Mouse (Mus musculus): ENCODE results near the gene F8a. TPM values are rescaled to one million over a fixed set of nuclear protein-coding genes. Genes with fewer than 3 reads are reported as not detected.

Gene F8a
- 3.2 TPM for polyA plus RNA-seq (2015; fragmentation: Illumina TruSeq; extraction: RNeasy Lipid Tissue Mini Kit (QIAGEN cat#74804); ENCODE audit: insufficient read depth, low read depth, low replicate concordance)

GRCm38 (mm10) chrX:73227914-73228605 is at the start of gene F8a:
Gene F8a, plus strand, starts transcription at chrX:73228291.

GRCm38 (mm10) chrX:73191934-73192333 is 36.2 kb upstream of the F8a start, which contains the start of gene Xlr3b:
Gene Xlr3b, plus strand, starts transcription at chrX:73192207.

GRCm38 (mm10) chrX:73213819-73214564 is 14.1 kb upstream of the F8a start, which contains the start of gene Xlr4b:
Gene Xlr4b, plus strand, starts transcription at chrX:73214333.

GRCm38 (mm10) chrX:73242821-73243325 is 14.8 kb downstream of the F8a start, which contains the start of gene Xlr4c:
Gene Xlr4c, minus strand, starts transcription at chrX:73243130.

GRCm38 (mm10) chrX:73265270-73265669 is 37.2 kb downstream of the F8a start, which contains the start of gene Xlr3c:
Gene Xlr3c, minus strand, starts transcription at chrX:73265390.

Other genes with a start within 250 kb of the F8a start
- 4.1 TPM for gene Zfp185, start 241.0 kb upstream of the F8a start, polyA plus RNA-seq (2015; fragmentation: Illumina TruSeq; extraction: RNeasy Lipid Tissue Mini Kit (QIAGEN cat#74804); ENCODE audit: insufficient read depth, low read depth, low replicate concordance)
- not detected for gene Pnma5, start 191.2 kb upstream of the F8a start, polyA plus RNA-seq (2015; fragmentation: Illumina TruSeq; extraction: RNeasy Lipid Tissue Mini Kit (QIAGEN cat#74804); ENCODE audit: insufficient read depth, low read depth, low replicate concordance)
- gene Pnma3, start 163.5 kb upstream of the F8a start, polyA plus RNA-seq (2015; fragmentation: Illumina TruSeq; extraction: RNeasy Lipid Tissue Mini Kit (QIAGEN cat#74804); ENCODE audit: insufficient read depth, low read depth, low replicate concordance): not detected
- 1.0 TPM for gene Xlr4a, start 145.8 kb upstream of the F8a start, polyA plus RNA-seq (2015; fragmentation: Illumina TruSeq; extraction: RNeasy Lipid Tissue Mini Kit (QIAGEN cat#74804); ENCODE audit: insufficient read depth, low read depth, low replicate concordance)
- gene Xlr3a, start 131.2 kb upstream of the F8a start, polyA plus RNA-seq (2015; fragmentation: Illumina TruSeq; extraction: RNeasy Lipid Tissue Mini Kit (QIAGEN cat#74804); ENCODE audit: insufficient read depth, low read depth, low replicate concordance): 4.9 TPM
- not detected for gene Gm14685, start 111.2 kb upstream of the F8a start, polyA plus RNA-seq (2015; fragmentation: Illumina TruSeq; extraction: RNeasy Lipid Tissue Mini Kit (QIAGEN cat#74804); ENCODE audit: insufficient read depth, low read depth, low replicate concordance)
- gene Xlr5b, start 79.5 kb upstream of the F8a start, polyA plus RNA-seq (2015; fragmentation: Illumina TruSeq; extraction: RNeasy Lipid Tissue Mini Kit (QIAGEN cat#74804); ENCODE audit: insufficient read depth, low read depth, low replicate concordance): not detected
- gene DXBay18, start 78.8 kb upstream of the F8a start, polyA plus RNA-seq (2015; fragmentation: Illumina TruSeq; extraction: RNeasy Lipid Tissue Mini Kit (QIAGEN cat#74804); ENCODE audit: insufficient read depth, low read depth, low replicate concordance): not detected
- gene Spin2d, start 51.3 kb upstream of the F8a start, polyA plus RNA-seq (2015; fragmentation: Illumina TruSeq; extraction: RNeasy Lipid Tissue Mini Kit (QIAGEN cat#74804); ENCODE audit: insufficient read depth, low read depth, low replicate concordance): not detected
- gene Xlr3b, start 36.1 kb upstream of the F8a start, polyA plus RNA-seq (2015; fragmentation: Illumina TruSeq; extraction: RNeasy Lipid Tissue Mini Kit (QIAGEN cat#74804); ENCODE audit: insufficient read depth, low read depth, low replicate concordance): 1.0 TPM
- gene Xlr4b, start 14.0 kb upstream of the F8a start, polyA plus RNA-seq (2015; fragmentation: Illumina TruSeq; extraction: RNeasy Lipid Tissue Mini Kit (QIAGEN cat#74804); ENCODE audit: insufficient read depth, low read depth, low replicate concordance): not detected
- not detected for gene Xlr4c, start 14.8 kb downstream of the F8a start, polyA plus RNA-seq (2015; fragmentation: Illumina TruSeq; extraction: RNeasy Lipid Tissue Mini Kit (QIAGEN cat#74804); ENCODE audit: insufficient read depth, low read depth, low replicate concordance)
- not detected for gene Xlr3c, start 37.1 kb downstream of the F8a start, polyA plus RNA-seq (2015; fragmentation: Illumina TruSeq; extraction: RNeasy Lipid Tissue Mini Kit (QIAGEN cat#74804); ENCODE audit: insufficient read depth, low read depth, low replicate concordance)
- not detected for gene Xlr5a, start 64.7 kb downstream of the F8a start, polyA plus RNA-seq (2015; fragmentation: Illumina TruSeq; extraction: RNeasy Lipid Tissue Mini Kit (QIAGEN cat#74804); ENCODE audit: insufficient read depth, low read depth, low replicate concordance)
- gene Xlr5c, start 64.7 kb downstream of the F8a start, polyA plus RNA-seq (2015; fragmentation: Illumina TruSeq; extraction: RNeasy Lipid Tissue Mini Kit (QIAGEN cat#74804); ENCODE audit: insufficient read depth, low read depth, low replicate concordance): not detected
- not detected for gene Gm45015, start 108.5 kb downstream of the F8a start, polyA plus RNA-seq (2015; fragmentation: Illumina TruSeq; extraction: RNeasy Lipid Tissue Mini Kit (QIAGEN cat#74804); ENCODE audit: insufficient read depth, low read depth, low replicate concordance)
- gene Zfp275, start 114.3 kb downstream of the F8a start, polyA plus RNA-seq (2015; fragmentation: Illumina TruSeq; extraction: RNeasy Lipid Tissue Mini Kit (QIAGEN cat#74804); ENCODE audit: insufficient read depth, low read depth, low replicate concordance): 3.6 TPM
- not detected for gene Gm18336, start 170.4 kb downstream of the F8a start, polyA plus RNA-seq (2015; fragmentation: Illumina TruSeq; extraction: RNeasy Lipid Tissue Mini Kit (QIAGEN cat#74804); ENCODE audit: insufficient read depth, low read depth, low replicate concordance)
- gene Zfp92, start 182.8 kb downstream of the F8a start, polyA plus RNA-seq (2015; fragmentation: Illumina TruSeq; extraction: RNeasy Lipid Tissue Mini Kit (QIAGEN cat#74804); ENCODE audit: insufficient read depth, low read depth, low replicate concordance): 0.31 TPM
- not detected for gene Trex2, start 207.1 kb downstream of the F8a start, polyA plus RNA-seq (2015; fragmentation: Illumina TruSeq; extraction: RNeasy Lipid Tissue Mini Kit (QIAGEN cat#74804); ENCODE audit: insufficient read depth, low read depth, low replicate concordance)
- 18.6 TPM for gene Haus7, start 230.8 kb downstream of the F8a start, polyA plus RNA-seq (2015; fragmentation: Illumina TruSeq; extraction: RNeasy Lipid Tissue Mini Kit (QIAGEN cat#74804); ENCODE audit: insufficient read depth, low read depth, low replicate concordance)